Mouse (Mus musculus) adrenal gland, postnatal 25 days (tissue): Measurements from ENCODE around the gene Lrrc75b. TPM values are rescaled to one million over a fixed set of nuclear protein-coding genes. Genes with fewer than 3 reads are reported as not detected.

Source experiments
- DNase-seq: peaks from one replicate; pipeline ENCODE4 v3.0.0; 2021; ENCODE audit warnings: mixed read lengths
- total RNA-seq: library from RNA; stranded (reverse); gene quantifications from 2 replicates; pipeline ENCODE4 v1.2.3, GENCODE M21; 2021

Gene Lrrc75b
- total RNA-seq, 1 experiment from 2014 or later = 0.67 TPM

- no peak for DNase-seq
Measured at GRCm38 (mm10) chr10:75500345-75500744, 59.8 kb downstream of the Lrrc75b start.

Other genes with a start within 250 kb of the Lrrc75b start
- 3.4 and 4.3 TPM in 2 replicates for gene Adora2a, start 243.5 kb downstream of the Lrrc75b start, total RNA-seq
- 0.36 and 3.0 TPM in 2 replicates for gene Upb1, start 159.2 kb downstream of the Lrrc75b start, total RNA-seq
- 82.5 and 104 TPM in 2 replicates for gene Snrpd3, start 42.8 kb downstream of the Lrrc75b start, total RNA-seq
- gene Gucd1, start 42.4 kb downstream of the Lrrc75b start, total RNA-seq = 28.8 and 32.0 TPM in 2 replicates
- gene Ggt1, start 1.3 kb upstream of the Lrrc75b start, total RNA-seq = not detected in 2 replicates
- gene Ggt5, start 29.0 kb upstream of the Lrrc75b start, total RNA-seq = 5.9 and 6.8 TPM in 2 replicates
- 5.9 and 8.9 TPM in 2 replicates for gene Susd2, start 83.7 kb upstream of the Lrrc75b start, total RNA-seq
- 34.3 and 40.7 TPM in 2 replicates for gene Cabin1, start 204.0 kb upstream of the Lrrc75b start, total RNA-seq
- 142 and 159 TPM in 2 replicates for gene Ddt, start 213.1 kb upstream of the Lrrc75b start, total RNA-seq
- not detected in 2 replicates for gene Gm20441, start 220.6 kb upstream of the Lrrc75b start, total RNA-seq
- gene Gstt3, start 221.1 kb upstream of the Lrrc75b start, total RNA-seq = 21.4 and 24.9 TPM in 2 replicates
- gene Gstt1, start 238.3 kb upstream of the Lrrc75b start, total RNA-seq = 33.4 and 39.2 TPM in 2 replicates